Mouse (Mus musculus) embryonic facial prominence, embryonic 11.5 days (tissue): ENCODE measurements around the gene Ccdc39. TPM values are rescaled to one million over a fixed set of nuclear protein-coding genes. Genes with fewer than 3 reads are reported as not detected.

Source experiments
- ATAC-seq: fragments of 200-750 bp; cut with Nextera tagmentation; replicated peaks from 2 replicates; pipeline ENCODE4 v1.8.0; 2017; ENCODE audit warnings: low read depth; ENCODE audit not compliant: insufficient number of reproducible peaks, low FRiP score, low TSS enrichment
- DNase-seq: peaks from one replicate; pipeline ENCODE4 v3.0.0-alpha.2; 2015; ENCODE audit warnings: low spot score
- H3K27ac ChIP-seq: fragments of 300-500 bp; sonication (generic); replicated peaks from 2 replicates; pipeline ENCODE4 v1.5.1; 2014; ENCODE audit warnings: mild to moderate bottlenecking, low read depth, low read length, control low read depth
- H3K27me3 ChIP-seq: fragments of 300-500 bp; sonication (generic); 2 replicates; pipeline ENCODE4 v1.6.1; 2014; ENCODE audit warnings: mild to moderate bottlenecking, low read length, moderate library complexity, mixed read lengths; ENCODE audit not compliant: control insufficient read depth, insufficient read depth
- H3K36me3 ChIP-seq: fragments of 300-500 bp; sonication (generic); replicated peaks from 2 replicates; pipeline ENCODE4 v1.6.1; 2014; ENCODE audit warnings: low read depth, mild to moderate bottlenecking, low read length, moderate library complexity, mixed read lengths; ENCODE audit not compliant: control insufficient read depth, insufficient read depth
- H3K4me1 ChIP-seq: fragments of 300-500 bp; sonication (generic); 2 replicates; pipeline ENCODE4 v1.6.1; 2014; ENCODE audit warnings: low read length, mixed read lengths; ENCODE audit not compliant: control insufficient read depth, insufficient read depth
- H3K4me2 ChIP-seq: fragments of 300-500 bp; sonication (generic); 2 replicates; pipeline ENCODE4 v1.6.1; 2014; ENCODE audit warnings: low read depth, mild to moderate bottlenecking, control low read depth, low read length, moderate library complexity
- H3K4me3 ChIP-seq: fragments of 300-500 bp; sonication (generic); 2 replicates; pipeline ENCODE4 v1.5.1; 2014; ENCODE audit warnings: low read depth, low read length, control low read depth
- H3K9ac ChIP-seq: fragments of 300-500 bp; sonication (generic); replicated peaks from 2 replicates; pipeline ENCODE4 v1.6.1; 2014; ENCODE audit warnings: mild to moderate bottlenecking, control low read depth, low read length
- H3K9me3 ChIP-seq: fragments of 300-500 bp; sonication (generic); replicated peaks from 2 replicates; pipeline ENCODE4 v1.6.1; 2016; ENCODE audit warnings: mild to moderate bottlenecking, low read length, inconsistent platforms, mixed read lengths; ENCODE audit not compliant: control insufficient read depth
- WGBS: fragments of 180-500 bp; shearing (Covaris S2); extraction: QIAGEN DNeasy Blood & Tissue Kit; methylation state at CpG from one replicate; pipeline ENCODE4 v1.1.7; 2014; 5-methylcytosine and 5-hydroxymethylcytosine counted together
- polyA plus RNA-seq: library from polyadenylated mRNA; unstranded; fragments of >200 nt; fragmentation: Nextera tagmentation; extraction: Ambion mirVana; gene quantifications from 2 replicates; pipeline ENCODE4 v1.2.1, GENCODE M21; 2014

The Ccdc39 gene
- polyA plus RNA-seq, 1 experiment from 2014 or later: 6.7 TPM

DNA sequence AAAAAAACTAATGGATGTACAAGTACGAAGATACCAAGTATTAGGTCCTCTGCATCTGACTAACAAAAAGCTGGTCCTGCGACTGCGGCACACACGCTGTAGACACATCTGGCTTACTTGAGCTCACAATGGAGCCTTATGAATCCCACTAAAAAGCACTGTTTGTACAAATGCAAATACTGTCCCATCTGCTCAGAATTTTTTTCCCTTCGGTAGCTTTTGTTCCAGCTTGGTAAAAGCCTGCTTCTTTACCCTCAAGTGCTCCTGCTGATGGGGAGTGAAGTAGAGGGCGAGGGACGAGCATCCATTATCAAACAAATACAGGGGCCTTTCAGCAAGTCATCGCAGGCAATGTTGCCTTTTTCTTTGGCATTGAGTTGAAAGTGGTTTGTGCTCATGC, 29.3 kb upstream of the Ccdc39 start:
- DNase-seq: peak; percentile 3
- H3K27ac ChIP-seq: no peak overlapping the region
- ATAC-seq: no peak

DNA sequence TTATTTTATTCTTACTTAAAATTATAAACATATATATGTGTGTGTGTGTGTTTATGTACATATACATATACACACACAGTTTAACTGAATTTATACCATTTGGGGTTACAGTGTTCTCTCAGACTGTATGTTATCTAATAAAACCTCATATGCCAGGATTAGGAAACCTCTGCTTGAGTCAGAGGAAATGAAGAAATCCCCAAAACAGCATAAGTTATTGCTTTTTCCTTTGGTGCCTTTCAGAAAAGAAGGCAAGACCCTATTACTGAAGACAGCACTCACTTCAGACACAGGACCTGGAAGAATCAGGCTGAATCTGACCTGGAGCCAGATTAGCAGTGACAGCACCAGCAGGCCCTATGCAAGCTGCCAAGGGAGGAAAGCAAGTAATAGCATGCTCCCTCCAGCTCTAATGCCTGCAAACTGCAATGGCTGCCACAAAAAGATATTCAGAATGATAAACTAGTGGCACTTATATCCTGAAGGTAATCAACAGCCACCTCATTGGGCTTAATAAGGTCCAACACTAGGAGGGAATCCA, 20.0 kb upstream of the Ccdc39 start:
- Histone ChIP-seq H3K36me3 (no peaks in the 10 kb centered on the region), H3K9me3 (no peaks in the 10 kb centered on the region), H3K9ac (no peak overlapping the region), H3K4me3 (no peak overlapping the region), H3K27ac (no peak overlapping the region), H3K4me1 (no peaks in the 10 kb centered on the region), H3K4me2 (no peak overlapping the region), H3K27me3 (no peaks in the 10 kb centered on the region)
- no peak for ATAC-seq
- no peak for DNase-seq

More for the DNA sequence above, 29.3 kb upstream of the Ccdc39 start:
- Histone ChIP-seq H3K4me3 (no peak overlapping the region), H3K9ac (no peak overlapping the region), H3K4me2 (no peak overlapping the region), H3K27me3 (no peaks in the 10 kb centered on the region), H3K4me1 (no peaks in the 10 kb centered on the region), H3K36me3 (no peaks in the 10 kb centered on the region), H3K9me3 (no peaks in the 10 kb centered on the region)
- WGBS: 61% methylated on average over 8 of the region's 8 CpGs

DNA sequence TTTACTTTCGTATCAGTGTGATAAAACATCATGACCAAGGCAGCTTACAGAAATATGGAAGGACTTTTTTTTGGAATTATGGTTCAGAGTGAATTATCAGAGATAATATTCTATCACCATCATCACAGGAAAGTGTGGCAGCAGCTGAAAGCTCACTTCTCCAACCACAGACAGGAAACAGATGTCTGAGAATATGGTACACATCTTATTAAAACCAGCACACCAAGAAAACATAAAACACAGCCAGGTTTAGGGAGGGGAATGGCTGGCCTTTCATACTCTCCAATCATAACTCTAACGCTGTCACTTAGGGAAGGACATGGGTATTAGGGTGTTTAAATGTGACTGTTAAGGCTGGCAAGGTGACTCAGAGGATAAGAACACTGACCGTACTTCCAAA, 14.8 kb upstream of the Ccdc39 start:
- ATAC-seq (no peak), DNase-seq (no peak)
- Histone ChIP-seq H3K27me3 (no peaks in the 10 kb centered on the region), H3K9me3 (no peaks in the 10 kb centered on the region), H3K27ac (no peak overlapping the region), H3K36me3 (no peaks in the 10 kb centered on the region), H3K9ac (no peak overlapping the region), H3K4me1 (no peaks in the 10 kb centered on the region), H3K4me2 (no peak overlapping the region), H3K4me3 (no peak overlapping the region)
- 81% methylated on average over 3 of the region's 3 CpGs for whole genome bisulfite sequencing

DNA sequence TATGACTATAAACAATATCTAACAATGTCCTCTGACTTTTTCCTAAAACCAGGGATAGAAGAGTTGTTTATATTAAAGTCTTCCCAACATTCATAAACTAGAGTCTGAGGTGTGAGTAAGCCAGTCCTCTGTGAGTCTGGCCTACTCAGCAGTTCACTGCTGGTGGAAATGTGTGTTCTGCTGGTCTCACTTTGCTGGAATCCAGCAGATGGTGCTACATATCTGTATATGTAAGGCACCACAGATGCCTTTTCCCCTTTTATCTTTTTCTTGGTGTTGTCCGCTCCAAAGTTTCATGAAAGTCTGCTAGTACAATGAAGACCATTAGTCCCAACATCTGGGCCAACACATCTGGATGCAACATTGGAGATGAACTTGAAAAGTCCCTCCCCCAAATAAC, 9.0 kb upstream of the Ccdc39 start:
- ATAC-seq: no peak
- no peaks in the 10 kb centered on the region for H3K9me3 ChIP-seq
- H3K27ac ChIP-seq: no peak overlapping the region
- no peak overlapping the region for H3K9ac ChIP-seq
- H3K27me3 ChIP-seq: no peaks in the 10 kb centered on the region
- no peak overlapping the region for H3K4me2 ChIP-seq
- 69% methylated on average over 1 of the region's 1 CpGs for WGBS
- H3K4me3 ChIP-seq: no peak overlapping the region
- DNase-seq: no peak
- H3K36me3 ChIP-seq: no peaks in the 10 kb centered on the region
- no peaks in the 10 kb centered on the region for H3K4me1 ChIP-seq

DNA sequence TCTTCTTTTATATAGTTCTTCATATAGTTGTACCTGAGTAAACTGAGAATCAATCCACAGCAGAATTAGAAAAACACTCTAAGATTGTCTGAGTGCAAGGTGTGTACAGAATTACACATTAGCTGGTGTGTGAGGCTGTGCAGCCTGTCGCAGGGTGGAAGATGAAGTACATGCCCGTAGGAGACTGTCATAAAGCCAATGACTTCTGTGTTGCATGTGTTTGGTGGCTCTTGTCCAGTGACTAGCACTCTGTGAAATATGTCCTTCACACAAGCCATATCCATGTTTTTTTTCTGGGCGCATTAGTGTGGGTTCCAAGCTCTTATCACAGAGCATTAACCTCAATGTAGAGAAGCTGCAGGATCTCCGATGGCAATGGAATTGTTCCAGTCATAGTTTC, 6.7 kb upstream of the Ccdc39 start:
- no peak overlapping the region for H3K9ac ChIP-seq
- ATAC-seq (no peak), DNase-seq (no peak)
- no peak overlapping the region for H3K4me2 ChIP-seq
- no peaks in the 10 kb centered on the region for H3K27me3 ChIP-seq
- H3K4me1 ChIP-seq: no peaks in the 10 kb centered on the region
- no peak overlapping the region for H3K4me3 ChIP-seq
- no peaks in the 10 kb centered on the region for H3K36me3 ChIP-seq
- no peaks in the 10 kb centered on the region for H3K9me3 ChIP-seq
- H3K27ac ChIP-seq: no peak overlapping the region
- 90% methylated on average over 4 of the region's 4 CpGs for WGBS

DNA sequence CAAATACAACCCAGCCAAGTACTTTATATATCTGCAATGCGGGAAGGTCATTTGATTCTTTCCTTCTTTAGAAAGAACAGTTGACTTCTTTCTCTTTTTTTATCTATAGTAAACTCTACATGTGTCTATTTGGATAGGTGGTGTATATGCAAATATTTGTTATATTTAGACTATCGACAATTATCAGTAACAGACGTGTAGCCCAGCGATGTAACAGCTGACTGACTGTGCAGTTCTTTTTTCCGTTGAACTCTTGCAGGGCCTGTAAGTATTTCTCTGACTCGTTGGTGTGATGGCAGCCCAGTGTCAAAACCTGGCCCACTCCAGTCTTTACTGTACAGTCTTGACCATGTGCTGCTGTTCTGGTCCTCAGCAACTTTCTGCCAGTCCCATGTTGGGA, 2.5 kb upstream of the Ccdc39 start:
- 84% methylated on average over 6 of the region's 6 CpGs for WGBS
- Histone ChIP-seq H3K36me3 (no peaks in the 10 kb centered on the region), H3K27ac (no peak overlapping the region), H3K4me3 (no peak overlapping the region), H3K4me2 (no peak overlapping the region), H3K9ac (no peak overlapping the region), H3K9me3 (no peaks in the 10 kb centered on the region), H3K4me1 (no peaks in the 10 kb centered on the region), H3K27me3 (no peaks in the 10 kb centered on the region)
- no peak for DNase-seq
- no peak for ATAC-seq

DNA sequence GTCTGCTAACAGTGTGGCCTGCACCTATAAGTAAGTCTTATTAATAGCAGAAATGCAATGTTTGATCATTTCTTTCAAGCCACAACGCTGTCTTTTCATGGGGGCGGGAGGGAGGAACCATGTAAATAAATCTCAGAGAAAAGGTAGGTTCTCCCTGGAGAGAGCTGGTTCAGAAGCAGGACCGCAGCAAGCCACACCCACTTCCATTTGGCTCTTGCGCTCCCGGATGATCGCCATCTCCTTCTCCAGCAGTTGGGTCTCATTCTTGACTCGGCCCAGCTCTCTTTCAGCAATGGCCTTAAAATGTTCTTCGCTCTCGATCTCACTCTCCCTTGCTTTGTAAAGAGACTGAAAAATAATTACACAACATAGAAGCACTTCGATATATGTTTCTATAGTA, 5.2 kb downstream of the Ccdc39 start:
- H3K9ac ChIP-seq: no peak overlapping the region
- H3K36me3 ChIP-seq: no peaks in the 10 kb centered on the region
- DNase-seq (no peak), ATAC-seq (no peak)
- no peak overlapping the region for H3K4me2 ChIP-seq
- no peaks in the 10 kb centered on the region for H3K27me3 ChIP-seq
- H3K9me3 ChIP-seq: no peaks in the 10 kb centered on the region
- 63% methylated on average over 10 of the region's 10 CpGs for WGBS
- H3K4me3 ChIP-seq: no peak overlapping the region
- no peak overlapping the region for H3K27ac ChIP-seq
- no peaks in the 10 kb centered on the region for H3K4me1 ChIP-seq

DNA sequence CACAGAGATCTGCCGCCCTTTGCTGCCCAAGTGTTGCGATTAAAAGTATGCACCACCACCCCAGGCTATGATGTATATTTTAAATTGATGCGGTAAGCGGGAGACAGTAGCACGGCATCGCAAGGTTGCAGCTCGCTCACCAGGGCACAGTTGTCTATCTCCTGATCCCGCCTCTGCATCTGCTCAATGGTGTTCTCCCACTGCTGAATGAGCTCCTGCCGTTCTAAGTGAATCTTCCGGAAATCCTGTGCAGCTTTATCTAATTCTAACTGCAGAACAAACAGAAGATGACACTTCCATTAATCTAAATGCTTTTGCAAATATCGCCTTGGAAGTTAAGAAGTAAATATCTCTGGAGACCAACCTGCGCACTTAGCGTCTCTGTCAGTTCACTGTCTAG, 7.5 kb downstream of the Ccdc39 start:
- H3K4me3 ChIP-seq: no peak overlapping the region
- ATAC-seq (no peak), DNase-seq (no peak)
- no peaks in the 10 kb centered on the region for H3K9me3 ChIP-seq
- no peaks in the 10 kb centered on the region for H3K4me1 ChIP-seq
- 95% methylated on average over 13 of the region's 13 CpGs for WGBS
- no peak overlapping the region for H3K9ac ChIP-seq
- H3K4me2 ChIP-seq: no peak overlapping the region
- no peaks in the 10 kb centered on the region for H3K27me3 ChIP-seq
- no peaks in the 10 kb centered on the region for H3K36me3 ChIP-seq
- H3K27ac ChIP-seq: no peak overlapping the region
